Mouse (Mus musculus): ENCODE measurements around the gene Zfp853. TPM values are rescaled to one million over a fixed set of nuclear protein-coding genes. Genes with fewer than 3 reads are reported as not detected.

The Zfp853 gene
- polyA plus RNA-seq, 1 experiment from 2014 or later = 0.05 TPM

DNA sequence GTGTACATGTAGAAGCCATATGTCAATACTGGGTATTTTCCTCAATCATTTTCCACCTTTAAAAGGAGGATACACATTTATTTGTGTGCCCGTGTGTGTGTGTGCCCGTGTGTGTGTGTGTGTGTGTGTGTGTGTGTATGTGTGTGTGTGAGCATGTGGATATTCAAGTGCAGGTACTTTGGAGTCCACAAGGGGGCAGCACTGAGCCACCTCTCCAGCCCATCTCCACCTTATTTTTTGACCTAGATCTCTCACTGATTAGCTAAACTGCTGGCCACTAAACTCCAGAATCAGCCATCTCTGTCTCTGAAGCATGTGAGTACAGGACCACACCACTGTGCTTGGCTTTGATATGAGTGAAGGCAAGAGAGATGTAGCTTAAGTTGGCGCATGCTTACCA lies 1.4 kb upstream of the Zfp853 start:
- no peak overlapping the region for H3K4me3 ChIP-seq
- H3K4me2 ChIP-seq = no peak overlapping the region
- WGBS = 79% methylated on average over 3 of the region's 3 CpGs
- peaks cover 55% of the 10 kb centered on the region for H3K27me3 ChIP-seq (replicated peaks)
- ATAC-seq (ENCODE audit: extremely low read depth, insufficient number of reproducible peaks, low FRiP score, low TSS enrichment) = no peak
- peaks cover 13% of the 10 kb centered on the region for H3K36me3 ChIP-seq
- no peak overlapping the region for H3K27ac ChIP-seq (replicated peaks)
- H3K9me3 ChIP-seq = no peaks in the 10 kb centered on the region
- H3K4me1 ChIP-seq = peaks cover 28% of the 10 kb centered on the region
- no peak overlapping the region for H3K9ac ChIP-seq

GRCm38 (mm10) chr5:143292879-143293278 lies 544 bp downstream of the Zfp853 start:
- Histone ChIP-seq H3K27ac (replicated peaks) (no peak overlapping the region), H3K4me3 (peak overlapping the region; percentile 57)
- 2% methylated on average over 18 of the region's 19 CpGs for WGBS

DNA sequence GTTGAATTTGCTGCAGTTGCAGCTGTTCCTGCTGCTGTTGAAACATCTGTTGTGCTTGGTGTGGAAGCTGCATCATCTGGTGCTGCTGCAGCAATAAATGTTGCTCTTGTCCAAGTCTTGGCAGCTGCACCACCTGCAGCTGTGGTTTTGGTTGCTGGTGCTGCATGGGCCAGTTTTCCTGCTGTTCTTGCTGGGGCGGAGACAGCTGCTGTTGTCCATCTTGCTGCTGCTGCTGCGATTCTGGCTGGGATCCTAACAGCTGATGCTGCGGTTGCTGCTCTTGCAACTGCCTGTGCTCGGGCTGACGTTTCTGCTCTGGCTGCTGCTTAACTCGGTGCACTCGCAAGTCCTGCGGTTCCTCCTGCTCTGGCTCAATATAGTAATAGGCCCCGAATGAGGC lies 4.1 kb downstream of the Zfp853 start:
- H3K4me3 ChIP-seq = no peak overlapping the region
- no peak overlapping the region for H3K4me2 ChIP-seq
- no peak for ATAC-seq (ENCODE audit: extremely low read depth, insufficient number of reproducible peaks, low FRiP score, low TSS enrichment)
- H3K27me3 ChIP-seq (replicated peaks) = peaks cover 100% of the 10 kb centered on the region
- WGBS = 73% methylated on average over 9 of the region's 9 CpGs
- peaks cover 27% of the 10 kb centered on the region for H3K4me1 ChIP-seq
- no peak overlapping the region for H3K9ac ChIP-seq
- H3K9me3 ChIP-seq = no peaks in the 10 kb centered on the region; the same call in 1 of the 2 replicates
- no peak overlapping the region for H3K27ac ChIP-seq (replicated peaks)
- no peaks in the 10 kb centered on the region for H3K36me3 ChIP-seq

More at GRCm38 (mm10) chr5:143292879-143293278, 544 bp downstream of the Zfp853 start:
- H3K36me3 ChIP-seq = no peaks in the 10 kb centered on the region
- H3K27me3 ChIP-seq (replicated peaks) = peaks cover 75% of the 10 kb centered on the region
- no peak for ATAC-seq (ENCODE audit: extremely low read depth, insufficient number of reproducible peaks, low FRiP score, low TSS enrichment)
- peak overlapping the region; percentile 75 for H3K9ac ChIP-seq
- H3K4me2 ChIP-seq = peak overlapping the region; percentile 86
- peaks cover 30% of the 10 kb centered on the region for H3K4me1 ChIP-seq
- no peaks in the 10 kb centered on the region for H3K9me3 ChIP-seq

- Histone ChIP-seq H3K4me1 (peaks cover 19% of the 10 kb centered on the region), H3K27me3 (replicated peaks) (peaks cover 98% of the 10 kb centered on the region)
Observed at GRCm38 (mm10) chr5:143288378-143288911, 5.0 kb downstream of the Zfp853 start.

DNA sequence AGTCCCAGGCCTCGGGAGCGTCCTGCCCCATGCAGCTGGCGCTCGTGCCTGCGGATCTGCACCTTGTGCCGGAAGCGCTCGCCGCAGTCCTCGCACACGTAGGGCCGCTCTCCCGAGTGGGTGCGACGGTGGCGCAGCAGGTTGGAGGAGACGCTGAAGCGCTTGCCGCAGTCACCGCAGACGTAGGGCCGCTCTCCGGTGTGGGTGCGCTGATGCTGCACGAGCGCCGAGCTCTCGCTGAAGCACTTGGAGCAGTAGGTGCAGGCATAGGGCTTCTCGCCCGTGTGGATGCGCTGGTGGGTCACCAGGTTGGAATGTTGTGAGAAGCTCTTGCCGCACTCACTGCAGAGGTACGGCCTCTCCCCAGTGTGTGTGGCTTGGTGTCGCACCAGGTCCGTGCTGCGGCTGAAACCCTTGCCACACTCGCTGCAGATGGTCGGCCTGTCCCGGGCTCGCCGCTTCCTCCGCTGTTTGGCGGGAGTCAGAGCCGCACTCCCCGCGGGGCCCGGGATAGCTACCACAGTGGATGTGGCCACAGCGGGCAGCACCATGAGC lies 5.6 kb downstream of the Zfp853 start:
- no peaks in the 10 kb centered on the region; the same call in 1 of the 2 replicates for H3K9me3 ChIP-seq
- H3K4me3 ChIP-seq = peak overlapping the region; percentile 49
- 3% methylated on average over 48 of the region's 48 CpGs for WGBS
- no peak overlapping the region for H3K27ac ChIP-seq (replicated peaks)
- H3K4me1 ChIP-seq = peaks cover 13% of the 10 kb centered on the region
- H3K4me2 ChIP-seq = peak overlapping the region; percentile 72
- no peaks in the 10 kb centered on the region for H3K36me3 ChIP-seq
- peak overlapping the region; percentile 67 for H3K9ac ChIP-seq
- ATAC-seq (ENCODE audit: extremely low read depth, insufficient number of reproducible peaks, low FRiP score, low TSS enrichment) = no peak
- H3K27me3 ChIP-seq (replicated peaks) = peaks cover 97% of the 10 kb centered on the region

More at GRCm38 (mm10) chr5:143288378-143288911, 5.0 kb downstream of the Zfp853 start:
- H3K4me3 ChIP-seq = peak overlapping the region; percentile 49
- peak overlapping the region; percentile 67 for H3K9ac ChIP-seq
- no peak for ATAC-seq (ENCODE audit: extremely low read depth, insufficient number of reproducible peaks, low FRiP score, low TSS enrichment)
- no peak overlapping the region for H3K27ac ChIP-seq (replicated peaks)
- no peaks in the 10 kb centered on the region for H3K36me3 ChIP-seq
- 16% methylated on average over 9 of the region's 9 CpGs for WGBS
- peak overlapping the region; percentile 72 for H3K4me2 ChIP-seq
- H3K9me3 ChIP-seq = no peaks in the 10 kb centered on the region; the same call in 1 of the 2 replicates

- no peak overlapping the region for H3K4me2 ChIP-seq
- no peaks in the 10 kb centered on the region for H3K36me3 ChIP-seq
- ATAC-seq (ENCODE audit: extremely low read depth, insufficient number of reproducible peaks, low FRiP score, low TSS enrichment) = no peak
- WGBS = 39% methylated on average over 6 of the region's 6 CpGs
- no peak overlapping the region for H3K4me3 ChIP-seq
- no peak overlapping the region for H3K9ac ChIP-seq
- H3K27me3 ChIP-seq (replicated peaks) = peaks cover 91% of the 10 kb centered on the region
- no peaks in the 10 kb centered on the region; the same call in 1 of the 2 replicates for H3K9me3 ChIP-seq
- H3K4me1 ChIP-seq = peaks cover 11% of the 10 kb centered on the region
- H3K27ac ChIP-seq (replicated peaks) = no peak overlapping the region
Observed at GRCm38 (mm10) chr5:143284762-143285161, 8.7 kb downstream of the Zfp853 start.

- H3K27me3 ChIP-seq (replicated peaks) = peaks cover 87% of the 10 kb centered on the region
Observed at GRCm38 (mm10) chr5:143279247-143279646, 14.2 kb downstream of the Zfp853 start.

GRCm38 (mm10) chr5:143275761-143276160 lies 17.7 kb downstream of the Zfp853 start:
- no peaks in the 10 kb centered on the region for H3K9me3 ChIP-seq
- H3K36me3 ChIP-seq = no peaks in the 10 kb centered on the region
- H3K27ac ChIP-seq (replicated peaks) = no peak overlapping the region
- ATAC-seq (ENCODE audit: extremely low read depth, insufficient number of reproducible peaks, low FRiP score, low TSS enrichment) = no peak
- peaks cover 11% of the 10 kb centered on the region for H3K4me1 ChIP-seq
- no peak overlapping the region for H3K9ac ChIP-seq
- 48% methylated on average over 5 of the region's 5 CpGs for whole genome bisulfite sequencing
- H3K27me3 ChIP-seq (replicated peaks) = peaks cover 61% of the 10 kb centered on the region
- no peak overlapping the region for H3K4me2 ChIP-seq
- H3K4me3 ChIP-seq = no peak overlapping the region

More at GRCm38 (mm10) chr5:143279247-143279646, 14.2 kb downstream of the Zfp853 start:
- no peak overlapping the region for H3K4me3 ChIP-seq
- H3K4me2 ChIP-seq = no peak overlapping the region
- no peak for ATAC-seq (ENCODE audit: extremely low read depth, insufficient number of reproducible peaks, low FRiP score, low TSS enrichment)
- no peaks in the 10 kb centered on the region for H3K36me3 ChIP-seq
- H3K27ac ChIP-seq (replicated peaks) = no peak overlapping the region
- WGBS = 44% methylated on average over 10 of the region's 10 CpGs
- H3K4me1 ChIP-seq = no peaks in the 10 kb centered on the region
- no peak overlapping the region for H3K9ac ChIP-seq
- no peaks in the 10 kb centered on the region for H3K9me3 ChIP-seq

GRCm38 (mm10) chr5:143272540-143273330 lies 20.7 kb downstream of the Zfp853 start:
- H3K9ac ChIP-seq = no peak overlapping the region
- H3K27ac ChIP-seq (replicated peaks) = no peak overlapping the region
- H3K36me3 ChIP-seq = no peaks in the 10 kb centered on the region
- H3K4me2 ChIP-seq = no peak overlapping the region
- H3K4me1 ChIP-seq = peaks cover 29% of the 10 kb centered on the region
- H3K9me3 ChIP-seq = no peaks in the 10 kb centered on the region
- H3K4me3 ChIP-seq = no peak overlapping the region
- no peak for ATAC-seq (ENCODE audit: extremely low read depth, insufficient number of reproducible peaks, low FRiP score, low TSS enrichment)
- WGBS = 85% methylated on average over 16 of the region's 16 CpGs
- H3K27me3 ChIP-seq (replicated peaks) = peaks cover 36% of the 10 kb centered on the region

DNA sequence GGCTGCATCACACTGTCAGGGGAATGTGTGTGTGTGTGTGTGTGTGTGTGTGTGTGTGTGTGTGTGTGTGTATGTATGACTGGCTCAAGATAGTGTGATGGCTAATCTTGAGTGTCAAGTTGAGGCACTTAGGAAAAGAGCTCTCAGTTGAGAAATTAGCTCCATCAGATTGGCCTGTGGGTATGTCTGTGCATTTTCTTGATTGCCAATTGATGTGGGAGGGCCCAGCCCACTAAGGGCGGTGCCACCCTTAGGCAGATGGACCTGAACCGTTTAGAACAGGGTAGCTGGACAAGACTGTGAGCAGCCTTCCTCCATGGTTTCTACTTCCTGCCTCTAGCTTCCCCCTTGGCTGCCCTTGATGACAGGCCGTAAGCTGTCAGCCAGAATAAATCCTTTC lies 21.3 kb downstream of the Zfp853 start:
- no peak for ATAC-seq (ENCODE audit: extremely low read depth, insufficient number of reproducible peaks, low FRiP score, low TSS enrichment)
- Histone ChIP-seq H3K27ac (replicated peaks) (no peak overlapping the region), H3K4me1 (peaks cover 29% of the 10 kb centered on the region), H3K9ac (no peak overlapping the region), H3K4me3 (no peak overlapping the region), H3K27me3 (replicated peaks) (peaks cover 29% of the 10 kb centered on the region), H3K9me3 (no peaks in the 10 kb centered on the region), H3K36me3 (no peaks in the 10 kb centered on the region), H3K4me2 (no peak overlapping the region)
- 71% methylated on average over 3 of the region's 3 CpGs for WGBS

- 65% methylated on average over 6 of the region's 6 CpGs for WGBS
- Histone ChIP-seq H3K4me2 (no peak overlapping the region), H3K36me3 (no peaks in the 10 kb centered on the region), H3K27ac (replicated peaks) (no peak overlapping the region), H3K27me3 (replicated peaks) (peaks cover 25% of the 10 kb centered on the region), H3K4me1 (peaks cover 29% of the 10 kb centered on the region), H3K9me3 (no peaks in the 10 kb centered on the region), H3K9ac (no peak overlapping the region), H3K4me3 (no peak overlapping the region)
- no peak for ATAC-seq (ENCODE audit: extremely low read depth, insufficient number of reproducible peaks, low FRiP score, low TSS enrichment)
Observed at GRCm38 (mm10) chr5:143271642-143272041, 21.8 kb downstream of the Zfp853 start.

Measured in heart, embryonic 13.5 days (tissue).